Mouse (Mus musculus) limb, embryonic 13.5 days (tissue): ENCODE measurements around the gene Tmem102. TPM values are rescaled to one million over a fixed set of nuclear protein-coding genes. Genes with fewer than 3 reads are reported as not detected.

ENCODE experiments used
- ATAC-seq: fragments of 200-750 bp; cut with Nextera tagmentation; 2 replicates; pipeline ENCODE4 v1.8.0; 2017; ENCODE audit warnings: low read depth, moderate number of reproducible peaks, moderate TSS enrichment; ENCODE audit not compliant: low FRiP score
- H3K27ac ChIP-seq: fragments of 300-500 bp; sonication (generic); 2 replicates; pipeline ENCODE4 v1.5.1; 2015; ENCODE audit warnings: inconsistent platforms, mild to moderate bottlenecking, moderate library complexity
- H3K27me3 ChIP-seq: fragments of 300-500 bp; sonication (generic); 2 replicates; pipeline ENCODE4 v1.6.1; 2015; ENCODE audit warnings: mild to moderate bottlenecking, inconsistent platforms
- H3K36me3 ChIP-seq: fragments of 300-500 bp; sonication (generic); 2 replicates; pipeline ENCODE4 v1.6.1; 2015; ENCODE audit warnings: inconsistent platforms, mild to moderate bottlenecking, moderate library complexity
- H3K4me1 ChIP-seq: fragments of 300-500 bp; sonication (generic); 2 replicates; pipeline ENCODE4 v1.6.1; 2015; ENCODE audit warnings: inconsistent platforms
- H3K4me2 ChIP-seq: fragments of 300-500 bp; sonication (generic); replicated peaks from 2 replicates; pipeline ENCODE4 v1.6.1; 2015; ENCODE audit warnings: inconsistent platforms, mild to moderate bottlenecking, moderate library complexity
- H3K4me3 ChIP-seq: fragments of 300-500 bp; sonication (generic); 2 replicates; pipeline ENCODE4 v1.5.1; 2015; ENCODE audit warnings: moderate library complexity, mild to moderate bottlenecking, inconsistent platforms
- H3K9ac ChIP-seq: fragments of 300-500 bp; sonication (generic); 2 replicates; pipeline ENCODE4 v1.6.1; 2015; ENCODE audit warnings: mild to moderate bottlenecking, inconsistent platforms
- H3K9me3 ChIP-seq: fragments of 300-500 bp; sonication (generic); 2 replicates; pipeline ENCODE4 v1.6.1; 2016; ENCODE audit warnings: inconsistent platforms
- WGBS: fragments of 180-500 bp; shearing (Covaris S2); methylation state at CpG from one replicate; pipeline ENCODE4 v1.1.7; 2015; 5-methylcytosine and 5-hydroxymethylcytosine counted together
- polyA plus RNA-seq: library from polyadenylated mRNA; unstranded; fragments of >200 nt; fragmentation: Nextera tagmentation; extraction: Ambion mirVana; gene quantifications from 2 replicates; pipeline ENCODE4 v1.2.1, GENCODE M21; 2015

The Tmem102 gene
- polyA plus RNA-seq, 1 experiment from 2014 or later = 2.6 TPM

- Histone ChIP-seq H3K27ac (no peak overlapping the region), H3K36me3 (peaks cover 32% of the 10 kb centered on the region), H3K4me3 (no peak overlapping the region), H3K9me3 (no peaks in the 10 kb centered on the region), H3K9ac (no peak overlapping the region), H3K4me1 (peaks cover 14% of the 10 kb centered on the region), H3K4me2 (no peak overlapping the region), H3K27me3 (peaks cover 48% of the 10 kb centered on the region)
- no peak for ATAC-seq
- WGBS = 66% methylated on average over 23 of the region's 23 CpGs
Measured at GRCm38 (mm10) chr11:69778258-69778982, 27.0 kb downstream of the Tmem102 start.

GRCm38 (mm10) chr11:69777504-69778257 lies 27.7 kb downstream of the Tmem102 start:
- H3K4me3 ChIP-seq = no peak overlapping the region
- H3K9ac ChIP-seq = no peak overlapping the region
- H3K9me3 ChIP-seq = no peaks in the 10 kb centered on the region
- no peak for ATAC-seq
- no peak overlapping the region for H3K4me2 ChIP-seq
- 61% methylated on average over 26 of the region's 26 CpGs for WGBS
- H3K27me3 ChIP-seq = peaks cover 48% of the 10 kb centered on the region
- peaks cover 39% of the 10 kb centered on the region for H3K36me3 ChIP-seq
- peaks cover 14% of the 10 kb centered on the region for H3K4me1 ChIP-seq
- H3K27ac ChIP-seq = no peak overlapping the region

GRCm38 (mm10) chr11:69776488-69776887 lies 28.9 kb downstream of the Tmem102 start:
- 83% methylated on average over 20 of the region's 20 CpGs for WGBS
- H3K9ac ChIP-seq = peak overlapping the region; percentile 8; the same call in 1 of the 2 replicates
- peaks cover 14% of the 10 kb centered on the region for H3K4me1 ChIP-seq
- H3K36me3 ChIP-seq = peaks cover 39% of the 10 kb centered on the region
- no peak overlapping the region for H3K4me3 ChIP-seq
- no peak for ATAC-seq
- peaks cover 42% of the 10 kb centered on the region for H3K27me3 ChIP-seq
- no peak overlapping the region for H3K4me2 ChIP-seq
- no peaks in the 10 kb centered on the region for H3K9me3 ChIP-seq
- H3K27ac ChIP-seq = no peak overlapping the region

GRCm38 (mm10) chr11:69775716-69776115 lies 29.7 kb downstream of the Tmem102 start:
- WGBS = 65% methylated on average over 10 of the region's 10 CpGs
- peaks cover 41% of the 10 kb centered on the region for H3K27me3 ChIP-seq
- H3K9me3 ChIP-seq = no peaks in the 10 kb centered on the region
- no peak for ATAC-seq
- no peak overlapping the region for H3K4me2 ChIP-seq
- H3K4me1 ChIP-seq = peaks cover 14% of the 10 kb centered on the region
- no peak overlapping the region for H3K4me3 ChIP-seq
- no peak overlapping the region for H3K9ac ChIP-seq
- no peak overlapping the region for H3K27ac ChIP-seq
- peaks cover 39% of the 10 kb centered on the region for H3K36me3 ChIP-seq

GRCm38 (mm10) chr11:69774961-69775360 lies 30.5 kb downstream of the Tmem102 start:
- peaks cover 16% of the 10 kb centered on the region for H3K4me1 ChIP-seq
- ATAC-seq = no peak
- no peak overlapping the region for H3K4me2 ChIP-seq
- no peaks in the 10 kb centered on the region for H3K9me3 ChIP-seq
- 66% methylated on average over 5 of the region's 5 CpGs for WGBS
- H3K9ac ChIP-seq = no peak overlapping the region
- H3K27ac ChIP-seq = no peak overlapping the region
- peaks cover 40% of the 10 kb centered on the region for H3K27me3 ChIP-seq
- H3K36me3 ChIP-seq = peaks cover 39% of the 10 kb centered on the region
- no peak overlapping the region for H3K4me3 ChIP-seq

GRCm38 (mm10) chr11:69767625-69767909 lies 37.9 kb downstream of the Tmem102 start:
- H3K36me3 ChIP-seq = no peaks in the 10 kb centered on the region
- H3K4me3 ChIP-seq = peak overlapping the region; percentile 87
- peak overlapping the region; percentile 58; the same call in 1 of the 2 replicates for H3K27ac ChIP-seq
- no peak for ATAC-seq
- no peaks in the 10 kb centered on the region for H3K27me3 ChIP-seq
- H3K4me1 ChIP-seq = peaks cover 38% of the 10 kb centered on the region
- H3K4me2 ChIP-seq = peak overlapping the region; percentile 78
- H3K9me3 ChIP-seq = no peaks in the 10 kb centered on the region
- WGBS = 65% methylated on average over 4 of the region's 4 CpGs
- H3K9ac ChIP-seq = peak overlapping the region; percentile 96

GRCm38 (mm10) chr11:69766872-69767624 lies 38.4 kb downstream of the Tmem102 start:
- Histone ChIP-seq H3K4me2 (peak overlapping the region; percentile 78), H3K4me3 (peak overlapping the region; percentile 87), H3K9ac (peak overlapping the region; percentile 96), H3K36me3 (no peaks in the 10 kb centered on the region), H3K4me1 (peaks cover 38% of the 10 kb centered on the region), H3K9me3 (no peaks in the 10 kb centered on the region), H3K27ac (peak overlapping the region; percentile 92), H3K27me3 (no peaks in the 10 kb centered on the region)
- ATAC-seq = no peak
- WGBS = 55% methylated on average over 13 of the region's 13 CpGs

- H3K9me3 ChIP-seq = no peaks in the 10 kb centered on the region
- under 1% methylated on average over 36 of the region's 37 CpGs for WGBS
- H3K27me3 ChIP-seq = no peaks in the 10 kb centered on the region
- H3K4me1 ChIP-seq = peaks cover 38% of the 10 kb centered on the region
- H3K9ac ChIP-seq = peak overlapping the region; percentile 96
- peak overlapping the region; percentile 92 for H3K27ac ChIP-seq
- no peaks in the 10 kb centered on the region for H3K36me3 ChIP-seq
- H3K4me3 ChIP-seq = peak overlapping the region; percentile 87
- H3K4me2 ChIP-seq = peak overlapping the region; percentile 78
- peak; percentile 78 for ATAC-seq
Measured at GRCm38 (mm10) chr11:69766126-69766609, 39.3 kb downstream of the Tmem102 start.

GRCm38 (mm10) chr11:69765221-69766125 lies 40.0 kb downstream of the Tmem102 start, which contains the start of gene Zbtb4:
Gene Zbtb4 (plus strand): TSS chr11:69765912.
- Histone ChIP-seq H3K4me3 (peak within 1 kb of the TSS; percentile 87), H3K9me3 (no peaks in the 10 kb centered on the region), H3K27ac (peak within 1 kb of the TSS; percentile 92), H3K4me1 (peaks cover 43% of the 10 kb centered on the region), H3K27me3 (no peaks in the 10 kb centered on the region), H3K9ac (peak within 1 kb of the TSS; percentile 96), H3K4me2 (peak within 1 kb of the TSS; percentile 78), H3K36me3 (no peaks in the 10 kb centered on the region)
- WGBS = 22% methylated on average over 28 of the region's 55 CpGs
- ATAC-seq = peak; percentile 62

GRCm38 (mm10) chr11:69763551-69763950 lies 41.9 kb downstream of the Tmem102 start:
- Histone ChIP-seq H3K27ac (no peak overlapping the region), H3K9me3 (no peaks in the 10 kb centered on the region), H3K27me3 (no peaks in the 10 kb centered on the region), H3K36me3 (no peaks in the 10 kb centered on the region), H3K9ac (no peak overlapping the region), H3K4me3 (no peak overlapping the region), H3K4me2 (no peak overlapping the region), H3K4me1 (peaks cover 44% of the 10 kb centered on the region)
- no peak for ATAC-seq
- WGBS = 70% methylated on average over 7 of the region's 7 CpGs

- no peak within 1 kb of the TSS for H3K4me3 ChIP-seq
- no peaks in the 10 kb centered on the region for H3K36me3 ChIP-seq
- no peak within 1 kb of the TSS for H3K4me2 ChIP-seq
- ATAC-seq = no peak
- no peak within 1 kb of the TSS; the same call in 1 of the 2 replicates for H3K9ac ChIP-seq
- H3K27ac ChIP-seq = no peak within 1 kb of the TSS; the same call in 1 of the 2 replicates
- no peaks in the 10 kb centered on the region for H3K27me3 ChIP-seq
- peaks cover 37% of the 10 kb centered on the region for H3K4me1 ChIP-seq
- H3K9me3 ChIP-seq = no peaks in the 10 kb centered on the region
- 57% methylated on average over 1 of the region's 1 CpGs for WGBS
Measured at GRCm38 (mm10) chr11:69761868-69762267, 43.6 kb downstream of the Tmem102 start, which contains the start of gene Slc35g3. Gene Slc35g3 (minus strand): TSS chr11:69761968.
